Mouse (Mus musculus) CH12.LX (cell line): ENCODE results near the gene Ankrd50. TPM values are rescaled to one million over a fixed set of nuclear protein-coding genes. Genes with fewer than 3 reads are reported as not detected.

Experiments
- DNase-seq: peaks from one replicate; pipeline ENCODE4 v3.0.0-alpha.2; 2013; ENCODE audit errors: extremely low read depth
- H3K27ac ChIP-seq: 2 replicates; pipeline ENCODE4 v1.5.1; 2012; ENCODE audit warnings: low read depth, mild to moderate bottlenecking, control low read depth, moderate library complexity; ENCODE audit not compliant: insufficient read depth
- H3K27me3 ChIP-seq: replicated peaks from 2 replicates; pipeline ENCODE3; 2012; ENCODE audit warnings: inconsistent platforms
- H3K36me3 ChIP-seq, 2 experiments: replicated peaks in 1 of 2; 2 replicates each; pipeline versions ENCODE3 to v1.6.1; 2012; ENCODE audit warnings: inconsistent platforms in 1 of 2, low read length in 1 of 2, mild to moderate bottlenecking in 1 of 2, mixed read lengths in 1 of 2, moderate library complexity in 1 of 2; ENCODE audit not compliant: control insufficient read depth in 1 of 2, insufficient read depth in 1 of 2
- H3K4me1 ChIP-seq, 2 experiments: 2 replicates each; pipeline ENCODE4 v1.6.1; 2012; ENCODE audit warnings: inconsistent platforms in 1 of 2, moderate library complexity in 1 of 2; ENCODE audit not compliant: insufficient read depth in 2 of 2, control insufficient read depth in 1 of 2
- H3K4me2 ChIP-seq: 2 replicates; pipeline ENCODE4 v1.6.1; 2012; ENCODE audit warnings: low read depth, mild to moderate bottlenecking, control low read depth; ENCODE audit not compliant: poor library complexity, insufficient read depth, severe bottlenecking
- H3K4me3 ChIP-seq, 3 experiments: fragments of 150-350 bp in 1 of 3; sonication (generic) in 1 of 3; replicated peaks in 1 of 3; 2 replicates each; pipeline versions ENCODE3 to v1.5.1; 2011 to 2012; ENCODE audit warnings: low read depth in 2 of 3, low read length in 2 of 3, mild to moderate bottlenecking in 2 of 3, moderate library complexity in 2 of 3, control low read depth in 1 of 3, improper control_type of control experiment in 1 of 3, inconsistent platforms in 1 of 3, mixed read lengths in 1 of 3; ENCODE audit not compliant: poor library complexity in 1 of 3
- H3K79me2 ChIP-seq: replicated peaks from 2 replicates; pipeline ENCODE4 v1.6.1; 2012; ENCODE audit warnings: mild to moderate bottlenecking, moderate library complexity; ENCODE audit not compliant: control insufficient read depth, poor library complexity, insufficient read depth, severe bottlenecking; ENCODE audit errors: extremely low read depth
- H3K9ac ChIP-seq: 2 replicates; pipeline ENCODE4 v1.6.1; 2012; ENCODE audit warnings: low read depth, mild to moderate bottlenecking, control low read depth, moderate library complexity; ENCODE audit not compliant: insufficient read depth
- H3K9me3 ChIP-seq: replicated peaks from 2 replicates; pipeline ENCODE3; 2012; ENCODE audit warnings: low read length, inconsistent platforms, mixed read lengths
- BHLHE40 ChIP-seq: IDR thresholded peaks from 2 replicates; pipeline ENCODE4 v1.6.1; 2011; ENCODE audit warnings: mild to moderate bottlenecking, low read depth, low read length, improper control_type of control experiment
- CHD1 ChIP-seq: IDR thresholded peaks from 2 replicates; pipeline ENCODE4 v1.6.1; 2012; ENCODE audit warnings: low read depth, low read length, improper control_type of control experiment, inconsistent platforms
- CHD2 ChIP-seq: IDR thresholded peaks from 2 replicates; pipeline ENCODE4 v1.6.1; 2011; ENCODE audit warnings: low read length, improper control_type of control experiment
- CTCF ChIP-seq, 2 experiments: IDR thresholded peaks in 1 of 2; conservative IDR thresholded peaks in 1 of 2; 2 replicates each; pipeline ENCODE4 v1.5.1; 2011 to 2012; ENCODE audit warnings: low read depth in 2 of 2, low read length in 2 of 2, improper control_type of control experiment in 1 of 2, inconsistent platforms in 1 of 2, mild to moderate bottlenecking in 1 of 2, moderate library complexity in 1 of 2
- E2F4 ChIP-seq: IDR thresholded peaks from 2 replicates; pipeline ENCODE4 v1.6.1; 2011; ENCODE audit warnings: low read depth, low read length, improper control_type of control experiment; ENCODE audit not compliant: insufficient replicate concordance
- ETS1 ChIP-seq: conservative IDR thresholded peaks from 2 replicates; pipeline ENCODE4 v1.6.1; 2012; ENCODE audit warnings: low read depth, mild to moderate bottlenecking, inconsistent platforms, low read length, improper control_type of control experiment, moderate library complexity
- GABPA ChIP-seq: IDR thresholded peaks from 2 replicates; pipeline ENCODE4 v1.6.1; 2012; ENCODE audit warnings: low read depth, low read length, improper control_type of control experiment, inconsistent platforms; ENCODE audit not compliant: insufficient replicate concordance
- IRF4 ChIP-seq: IDR thresholded peaks from 2 replicates; pipeline ENCODE4 v1.6.1; 2014; ENCODE audit warnings: low read depth, mild to moderate bottlenecking, inconsistent platforms, low read length, improper control_type of control experiment
- JUN ChIP-seq: IDR thresholded peaks from 2 replicates; pipeline ENCODE4 v1.6.1; 2011; ENCODE audit warnings: low read depth, mild to moderate bottlenecking, low read length, improper control_type of control experiment, moderate library complexity; ENCODE audit not compliant: insufficient read depth
- JUND ChIP-seq: conservative IDR thresholded peaks from 2 replicates; pipeline ENCODE4 v1.6.1; 2011; ENCODE audit warnings: low read depth, low read length, improper control_type of control experiment
- KAT2A ChIP-seq: IDR thresholded peaks from 2 replicates; pipeline ENCODE4 v1.6.1; 2012; ENCODE audit warnings: low read length, improper control_type of control experiment, inconsistent platforms; ENCODE audit not compliant: insufficient replicate concordance
- MAFK ChIP-seq: IDR thresholded peaks from 2 replicates; pipeline ENCODE4 v1.6.1; 2011; ENCODE audit warnings: low read length, improper control_type of control experiment; ENCODE audit not compliant: insufficient replicate concordance
- MAX ChIP-seq: IDR thresholded peaks from 2 replicates; pipeline ENCODE4 v1.6.1; 2011; ENCODE audit warnings: low read length, improper control_type of control experiment
- MAZ ChIP-seq: IDR thresholded peaks from 2 replicates; pipeline ENCODE4 v1.6.1; 2012; ENCODE audit warnings: low read depth, mild to moderate bottlenecking, inconsistent platforms, low read length, improper control_type of control experiment, moderate library complexity
- MXI1 ChIP-seq: IDR thresholded peaks from 2 replicates; pipeline ENCODE4 v1.6.1; 2011; ENCODE audit warnings: mild to moderate bottlenecking, low read depth, low read length, improper control_type of control experiment
- NELFE ChIP-seq: IDR thresholded peaks from 2 replicates; pipeline ENCODE4 v1.6.1; 2011; ENCODE audit warnings: low read depth, low read length, improper control_type of control experiment
- NRF1 ChIP-seq: IDR thresholded peaks from 2 replicates; pipeline ENCODE4 v1.6.1; 2014; ENCODE audit warnings: low read depth, mild to moderate bottlenecking, inconsistent platforms, low read length, improper control_type of control experiment, moderate library complexity
- POLR2A ChIP-seq: IDR thresholded peaks from 2 replicates; pipeline ENCODE4 v1.6.1; 2011; ENCODE audit warnings: low read depth, mild to moderate bottlenecking, improper control_type of control experiment, low read length
- RAD21 ChIP-seq: IDR thresholded peaks from 2 replicates; pipeline ENCODE4 v1.6.1; 2011; ENCODE audit warnings: low read depth, mild to moderate bottlenecking, low read length, improper control_type of control experiment, moderate library complexity
- SMC3 ChIP-seq: IDR thresholded peaks from 2 replicates; pipeline ENCODE4 v1.6.1; 2011; ENCODE audit warnings: low read depth, low read length, improper control_type of control experiment
- TBP ChIP-seq: conservative IDR thresholded peaks from 2 replicates; pipeline ENCODE4 v1.6.1; 2011; ENCODE audit warnings: low read depth, low read length, improper control_type of control experiment
- TCF12 ChIP-seq: IDR thresholded peaks from 2 replicates; pipeline ENCODE4 v1.6.1; 2014; ENCODE audit warnings: low read depth, mild to moderate bottlenecking, inconsistent platforms, low read length, improper control_type of control experiment
- USF1 ChIP-seq: IDR thresholded peaks from 2 replicates; pipeline ENCODE4 v1.6.1; 2014; ENCODE audit warnings: low read depth, mild to moderate bottlenecking, inconsistent platforms, low read length, improper control_type of control experiment
- USF2 ChIP-seq: conservative IDR thresholded peaks from 2 replicates; pipeline ENCODE4 v1.6.1; 2011; ENCODE audit warnings: low read depth, low read length, improper control_type of control experiment
- ZC3H11A ChIP-seq: IDR thresholded peaks from 2 replicates; pipeline ENCODE4 v1.6.1; 2012; ENCODE audit warnings: low read depth, mild to moderate bottlenecking, inconsistent platforms, low read length, improper control_type of control experiment
- ZMIZ1 ChIP-seq: IDR thresholded peaks from 2 replicates; pipeline ENCODE4 v1.6.1; 2012; ENCODE audit warnings: low read depth, mild to moderate bottlenecking, inconsistent platforms, low read length, improper control_type of control experiment
- ZNF384 ChIP-seq: IDR thresholded peaks from 2 replicates; pipeline ENCODE4 v1.6.1; 2012; ENCODE audit warnings: low read depth, low read length, improper control_type of control experiment, inconsistent platforms
- dilution Hi-C: fragments of 300-500 bp; cut with MboI; formaldehyde crosslinking; loops from 2 replicates; pipeline ENCODE4 v1.14.3; 2020; ENCODE audit warnings: low sequenced_read_pairs; ENCODE audit not compliant: extremely low pct_unique_long_range_greater_than_20kb, extremely low pct_ligation_motif_present
- in situ Hi-C: fragments of 300-500 bp; cut with MboI; formaldehyde crosslinking; loops from 3 replicates; pipeline ENCODE4 v1.14.3; 2019; ENCODE audit warnings: low sequenced_read_pairs, low pct_ligation_motif_present, low pct_unique_long_range_greater_than_20kb, mixed read lengths
- polyA plus RNA-seq: library from polyadenylated mRNA; unstranded; fragments of >175 nt; gene quantifications from 2 replicates; pipeline ENCODE4 v1.2.1, GENCODE M21; 2012; ENCODE audit warnings: low read depth; ENCODE audit not compliant: insufficient read length
- total RNA-seq, 2 experiments: library from RNA; depleted of rRNA; stranded (reverse); fragments of 300-350 nt in 1 of 2; fragments of >200 nt in 1 of 2; gene quantifications; 2 replicates each; pipeline ENCODE4 v1.2.3; 2012 to 2014

Ankrd50 gene
- total and polyA plus RNA-seq, 3 experiments = 14.0 to 24.6 (median 16.4) TPM

GRCm38 (mm10) chr3:38503606-38504005 lies 19.0 kb upstream of the Ankrd50 start:
- H3K4me1 ChIP-seq = peaks cover 3 to 10% of the 10 kb centered on the region in 2 experiments; a peak in 3 of 4 replicates
- H3K4me3 ChIP-seq = no peak overlapping the region
- H3K9ac ChIP-seq = no peak overlapping the region
- H3K36me3 ChIP-seq = no peaks in the 10 kb centered on the region
- H3K9me3 ChIP-seq = no peaks in the 10 kb centered on the region
- in situ Hi-C loops (no loop called here), dilution Hi-C loops (no loop called here)
- TF ChIP-seq BHLHE40 (no peak), CTCF (conservative IDR thresholded peaks at IDR 0.05 in 1 of 2, IDR thresholded peaks at IDR 0.05 in 1 of 2; ENCODE audit: low read depth in 2 of 2, low read length in 2 of 2) (no peak), JUN (no peak), NRF1 (no peak), KAT2A (no peak), ZC3H11A (no peak), E2F4 (no peak), MAFK (no peak), ETS1 (no peak), MXI1 (no peak), NELFE (no peak), USF1 (no peak), CHD1 (no peak), RAD21 (no peak), IRF4 (no peak), MAX (no peak), TCF12 (no peak), ZNF384 (no peak), CHD2 (no peak)
- no peaks in the 10 kb centered on the region for H3K27me3 ChIP-seq
- no peaks in the 10 kb centered on the region for H3K79me2 ChIP-seq
- H3K4me2 ChIP-seq = no peak overlapping the region
- no peak overlapping the region for H3K27ac ChIP-seq
- DNase-seq = no peak

- Histone ChIP-seq H3K9me3 (no peaks in the 10 kb centered on the region), H3K27ac (no peak overlapping the region), H3K4me2 (no peak overlapping the region), H3K4me1 (peaks cover 4 to 10% of the 10 kb centered on the region in 2 experiments), H3K9ac (no peak overlapping the region), H3K36me3 (no peaks in the 10 kb centered on the region), H3K79me2 (no peaks in the 10 kb centered on the region), H3K27me3 (no peaks in the 10 kb centered on the region), H3K4me3 (no peak overlapping the region)
- DNase-seq = no peak
- dilution Hi-C loops (no loop called here), in situ Hi-C loops (no loop called here)
- no peak for TF ChIP-seq MAZ
- no peak for TF ChIP-seq CHD1
- TF ChIP-seq GABPA = no peak
- TF ChIP-seq JUND = no peak
- no peak for TF ChIP-seq IRF4
- TF ChIP-seq ZC3H11A = no peak
- no peak for TF ChIP-seq MAX
- no peak for TF ChIP-seq NELFE
- TF ChIP-seq SMC3 = no peak
- TF ChIP-seq MXI1 = no peak
- TF ChIP-seq BHLHE40 = no peak
- no peak for TF ChIP-seq ZMIZ1
- no peak for TF ChIP-seq TBP
- no peak for TF ChIP-seq NRF1
- no peak for TF ChIP-seq USF2
- no peak for TF ChIP-seq KAT2A
- no peak for TF ChIP-seq E2F4
- no peak for TF ChIP-seq ETS1
- TF ChIP-seq POLR2A = no peak
- no peak for TF ChIP-seq CHD2
Measured at GRCm38 (mm10) chr3:38502156-38502555, 17.5 kb upstream of the Ankrd50 start.
